Mouse (Mus musculus) left cerebral cortex, postnatal 36 days (tissue): ENCODE data around the gene Slc50a1. TPM values are rescaled to one million over a fixed set of nuclear protein-coding genes. Genes with fewer than 3 reads are reported as not detected.

ENCODE experiments used
- DNase-seq, 2 experiments: peaks; one replicate each; pipeline ENCODE4 v3.0.0; 2021 to 2022; ENCODE audit warnings: low spot score in 2 of 2, mixed read lengths in 1 of 2
- intact Hi-C: fragments of 180-260 bp; cut with DNase I; formaldehyde crosslinking; loops from one replicate; pipeline ENCODE4 v1.15.1; 2025
- total RNA-seq, 2 experiments: library from RNA; stranded (reverse); gene quantifications; 2 replicates each; pipeline ENCODE4 v1.2.3; 2021

The Slc50a1 gene
- 10 to 100 TPM; 34.5 to 39.1 TPM for total RNA-seq

DNA sequence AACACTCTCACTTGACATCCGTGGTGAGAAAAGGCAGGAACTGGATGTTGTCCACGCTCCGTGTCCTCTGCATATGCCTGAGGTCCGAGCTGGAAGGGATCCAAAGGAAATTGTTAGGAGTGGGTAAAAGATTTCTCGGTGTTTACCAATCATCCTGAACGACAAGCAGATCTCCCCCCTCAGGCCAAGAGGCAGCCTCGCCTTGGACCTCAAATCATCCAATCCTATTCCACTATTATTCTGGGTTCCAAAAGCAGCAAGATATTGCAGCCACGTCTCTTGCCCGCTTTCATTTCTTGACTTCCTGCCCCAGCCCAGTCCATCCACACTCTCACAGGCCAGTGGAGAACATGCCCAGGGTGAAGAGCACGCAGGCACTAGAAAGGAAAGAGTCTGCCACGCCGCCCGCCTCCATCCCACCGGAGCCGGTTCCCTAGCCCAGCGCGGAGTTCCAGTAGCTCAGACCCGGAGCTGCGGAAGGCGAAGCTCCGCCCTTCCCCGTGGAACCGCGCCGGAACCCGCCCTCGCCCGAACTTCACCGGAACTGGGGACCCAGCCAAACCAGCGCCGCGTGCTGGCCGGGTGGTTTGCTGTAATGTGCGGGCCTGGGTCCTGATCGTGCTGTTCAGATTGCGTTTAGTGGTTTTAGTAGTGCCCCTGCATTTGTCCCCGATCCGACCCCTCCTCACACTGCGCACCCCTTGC lies at the start of gene Slc50a1:
Gene Slc50a1, minus strand, starts transcription at position 520 of the 705 bp plus-strand sequence.
- intact Hi-C loops: no loop called here
- peak; percentile 85 to 86 for DNase-seq

DNA sequence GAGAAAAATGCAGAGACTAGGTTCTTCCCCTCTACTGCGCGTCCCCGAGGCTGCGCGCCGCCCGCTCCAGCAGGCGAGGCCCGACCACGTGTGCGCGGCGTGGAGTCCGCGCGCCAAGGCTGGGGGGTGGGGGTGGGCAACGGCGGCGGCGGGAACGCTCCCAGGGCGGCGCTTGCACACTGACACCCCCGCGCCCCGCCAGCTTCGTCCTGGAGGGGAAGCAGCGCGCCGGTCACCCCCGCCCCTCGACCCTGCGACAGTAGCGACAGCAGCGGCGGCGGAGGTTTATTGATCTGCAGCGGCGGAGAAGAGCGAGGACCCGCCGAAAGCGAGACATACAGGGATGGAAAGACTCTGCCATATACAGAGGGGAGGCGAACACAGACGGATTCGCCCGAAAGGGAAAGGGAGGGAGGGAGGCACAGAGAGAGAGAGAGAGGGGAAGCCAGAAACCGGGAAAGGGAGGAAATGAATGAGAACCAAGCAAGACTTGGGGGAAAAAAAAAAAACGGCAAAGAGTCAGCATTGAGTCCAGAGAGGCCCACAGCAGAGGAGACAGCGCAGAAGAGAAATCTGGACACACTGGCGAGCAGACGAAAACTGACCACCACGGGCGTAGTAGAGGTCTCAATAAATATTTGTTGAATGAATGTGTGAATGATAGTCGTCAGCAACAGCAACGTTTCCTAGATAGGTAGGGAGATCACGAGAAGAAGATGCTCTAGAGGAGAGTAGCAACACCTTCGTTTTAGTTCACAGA lies 49.4 kb upstream of the Slc50a1 start:
- intact Hi-C loops: loop anchor here (2.0 to 10.0 kb wide), 5 partner anchors 19 to 538 kb away; partner anchors contain the start of genes Efna4 and Ube2q1
- DNase-seq: peak; percentile 66 to 79

DNA sequence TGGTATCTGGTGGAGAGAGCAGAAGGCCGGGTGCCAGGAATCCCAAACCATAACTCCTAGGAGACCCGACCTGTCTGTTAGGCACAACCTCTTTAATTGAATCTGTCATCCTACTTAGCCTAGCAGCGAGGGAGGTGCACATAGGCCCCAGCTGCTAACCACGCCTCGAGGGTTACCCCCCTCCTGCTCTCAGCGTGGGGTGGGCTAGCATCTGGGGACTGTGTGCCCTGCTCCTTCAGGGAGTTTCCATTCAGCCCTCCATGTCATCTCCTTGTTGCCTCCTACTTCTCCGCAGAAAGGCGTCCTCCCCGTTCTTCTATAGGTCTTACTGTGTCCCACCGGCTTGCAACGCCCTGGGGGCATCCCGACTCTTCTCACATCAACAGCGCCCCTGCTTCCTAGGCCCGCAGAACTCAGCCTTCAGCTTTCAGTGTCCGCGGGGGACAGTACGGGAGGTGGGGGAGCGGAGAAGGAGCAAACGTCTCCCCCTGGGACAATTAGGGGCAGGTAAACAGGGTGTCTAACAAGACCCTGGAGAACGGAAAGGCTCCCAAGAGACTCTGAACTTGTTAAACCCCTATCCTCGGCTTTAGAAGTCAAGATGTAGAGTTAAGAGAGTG lies 48.7 kb upstream of the Slc50a1 start:
- intact Hi-C loops: loop anchor here (5.0 to 10.0 kb wide), 4 partner anchors 33 to 538 kb away; partner anchors contain the start of gene Ube2q1
- DNase-seq: no peak

DNA sequence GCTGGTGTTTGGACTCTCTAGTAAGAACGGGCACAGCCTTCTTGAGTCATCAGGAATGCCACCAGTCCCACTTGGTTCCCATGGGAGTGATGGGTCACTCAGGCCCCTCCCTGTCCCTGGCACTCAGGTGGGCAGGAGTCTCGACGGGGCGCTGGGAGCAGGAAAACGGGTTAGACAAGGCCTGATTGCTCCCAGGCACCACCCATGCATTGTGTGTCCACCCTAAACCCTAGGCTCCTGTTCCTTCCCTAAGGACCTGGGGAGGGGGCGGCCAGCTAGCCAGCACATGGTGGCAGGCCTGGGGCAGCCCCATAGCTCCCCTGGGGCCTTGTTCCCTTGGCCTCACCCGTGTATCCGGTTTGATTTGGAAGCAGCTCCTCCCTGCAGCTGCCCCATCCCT lies 47.9 kb upstream of the Slc50a1 start:
- intact Hi-C loops: loop anchor here (5.0 to 10.0 kb wide), 4 partner anchors 34 to 539 kb away; partner anchors contain the start of gene Ube2q1
- DNase-seq: no peak

DNA sequence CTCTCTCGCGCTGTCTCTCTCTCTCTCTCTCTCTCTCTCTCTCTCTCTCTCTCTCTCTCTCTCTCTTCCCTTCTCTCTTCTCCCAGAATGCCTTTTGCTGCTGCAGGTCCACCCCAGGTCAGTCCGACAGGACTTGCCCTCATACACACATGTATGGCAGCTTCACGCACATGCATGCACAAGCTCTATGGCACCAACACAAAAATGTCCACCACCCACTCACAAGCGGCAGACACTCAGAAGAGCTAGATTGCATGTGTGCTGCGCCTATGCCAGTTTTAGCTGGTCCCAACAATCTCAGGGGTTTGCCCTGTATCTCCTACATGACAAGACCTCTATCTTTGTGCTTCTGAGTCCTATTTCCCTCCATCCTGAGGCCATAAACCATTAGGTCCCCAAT lies 46.9 kb upstream of the Slc50a1 start:
- DNase-seq: no peak
- intact Hi-C loops: loop anchor here (5.0 to 10.0 kb wide), 4 partner anchors 35 to 540 kb away; partner anchors contain the start of gene Ube2q1

DNA sequence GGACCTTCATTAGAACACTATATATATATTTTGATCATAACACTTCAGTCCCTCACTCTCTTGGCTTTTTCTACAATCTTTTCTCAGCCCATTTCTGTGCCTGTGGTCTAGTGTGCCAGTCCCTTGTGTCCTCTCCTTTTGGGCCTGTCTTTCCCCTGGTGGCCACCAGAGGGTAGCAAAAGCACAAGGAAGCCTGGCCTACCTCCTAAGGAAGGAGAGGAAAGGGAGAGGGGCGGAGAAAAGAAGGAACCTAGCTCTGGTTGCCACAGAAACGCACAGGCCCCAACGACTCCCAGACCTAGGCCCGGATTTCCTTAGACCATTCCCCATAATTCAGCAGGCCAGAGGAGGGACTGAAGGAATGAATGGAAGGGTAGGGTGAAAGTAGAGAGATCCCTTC lies 46.5 kb upstream of the Slc50a1 start:
- peak; percentile 88 to 89 for DNase-seq
- intact Hi-C loops: loop anchor here (5.0 to 10.0 kb wide), 4 partner anchors 35 to 540 kb away; partner anchors contain the start of gene Ube2q1

DNA sequence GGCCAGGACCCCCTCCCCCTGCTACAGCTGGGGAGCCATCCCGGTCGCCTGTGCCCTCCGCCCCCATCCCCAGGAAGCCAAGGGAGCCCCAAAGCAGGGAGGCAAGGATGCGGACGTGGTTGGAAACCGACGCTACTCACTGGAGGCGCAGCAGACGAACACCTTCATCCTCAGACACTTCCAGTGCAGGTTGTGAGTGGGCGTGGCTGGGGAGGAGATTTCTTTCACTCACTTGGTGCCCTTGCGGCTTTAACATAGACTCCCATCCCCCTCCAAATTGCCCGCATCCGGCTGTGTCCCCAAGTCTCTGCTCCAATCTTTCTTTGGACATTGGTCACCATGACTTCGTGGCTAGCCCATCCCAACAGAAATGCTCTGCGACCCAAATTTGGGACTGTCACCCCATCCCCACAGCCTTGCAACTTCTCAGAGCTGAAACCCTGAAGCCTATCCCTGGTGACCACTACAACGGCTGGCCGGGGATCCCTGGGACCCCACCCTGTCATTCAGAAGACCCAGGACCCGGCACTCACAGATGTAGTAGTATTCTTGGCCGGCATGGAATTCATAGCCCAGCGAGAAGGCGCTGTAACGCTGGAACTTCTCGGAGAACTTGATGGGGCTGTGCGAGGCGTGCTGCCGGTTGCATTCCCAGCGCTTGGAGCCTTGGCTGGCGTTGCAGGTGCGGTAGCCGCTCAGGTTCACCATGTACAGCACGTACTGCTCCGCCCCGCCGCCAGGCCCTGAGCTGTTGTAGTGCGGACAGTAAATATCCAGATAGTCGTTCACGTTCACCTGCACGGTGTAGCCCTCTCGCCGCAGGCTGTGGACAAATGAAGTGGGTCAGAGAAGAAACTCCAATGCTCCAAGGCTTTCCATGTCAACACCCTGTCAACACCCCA lies 45.8 kb upstream of the Slc50a1 start:
- intact Hi-C loops: loop anchor here (5.0 to 10.0 kb wide), 4 partner anchors 36 to 541 kb away; partner anchors contain the start of gene Ube2q1

DNA sequence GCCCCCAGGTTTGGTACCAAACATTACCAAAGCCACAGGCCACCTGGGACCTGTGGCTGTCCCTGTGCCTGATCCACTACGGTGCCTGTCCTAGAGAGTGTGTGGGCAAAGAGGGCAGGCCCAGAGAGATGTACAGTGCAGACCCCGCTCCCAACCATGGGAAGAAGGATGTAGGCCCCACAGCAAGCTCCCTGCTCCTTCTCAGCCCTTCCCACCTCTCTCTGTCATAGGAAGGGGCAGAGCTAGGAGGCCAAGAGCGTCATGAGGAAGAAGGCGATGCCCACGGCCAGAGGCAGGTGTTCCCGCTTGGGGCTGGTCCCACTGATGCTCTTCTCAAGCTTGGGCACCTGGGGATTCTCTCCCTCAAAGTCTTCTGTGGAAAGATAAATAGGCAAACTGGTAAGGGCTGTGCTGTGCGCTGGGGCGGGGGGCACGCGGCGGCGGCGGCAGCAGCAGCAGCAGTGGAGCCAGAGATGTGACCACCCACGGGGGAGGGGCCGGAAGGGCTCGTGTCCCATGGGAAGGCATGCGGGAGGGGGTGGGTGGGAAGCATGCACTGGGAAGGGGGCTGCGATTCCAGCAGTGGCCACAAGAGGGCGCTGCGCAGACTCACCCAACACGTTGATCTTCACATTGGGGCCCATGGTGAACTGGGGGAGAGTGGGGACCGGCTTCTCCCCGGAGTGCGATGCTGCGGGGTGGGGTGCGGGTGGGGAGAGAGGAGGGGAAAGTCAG lies 45.0 kb upstream of the Slc50a1 start:
- intact Hi-C loops: loop anchor here (5.0 to 10.0 kb wide), 4 partner anchors 37 to 542 kb away; partner anchors contain the start of gene Ube2q1
- DNase-seq: peak; percentile 76 to 77

More for the DNA sequence above, 45.8 kb upstream of the Slc50a1 start:
- no peak for DNase-seq

DNA sequence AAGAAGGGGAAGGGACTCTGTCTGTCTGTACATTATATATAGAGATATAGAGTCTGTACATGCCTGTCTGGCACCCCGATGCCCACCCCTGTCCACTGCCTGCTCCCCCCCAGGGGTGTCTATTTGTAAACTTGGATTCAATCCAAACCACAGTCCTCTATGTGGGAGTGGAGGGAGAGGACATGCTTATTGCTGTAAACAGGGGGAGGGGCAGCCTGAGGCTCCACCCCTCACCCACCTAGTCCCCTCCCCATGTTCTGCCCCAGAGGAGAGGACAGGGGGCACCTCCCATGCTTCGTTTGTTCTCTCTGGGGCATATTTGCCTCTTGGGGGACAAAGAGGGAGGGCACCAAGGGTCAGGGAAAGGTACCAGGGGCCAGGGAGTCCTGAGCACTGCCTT lies 44.4 kb upstream of the Slc50a1 start:
- no peak for DNase-seq

DNA sequence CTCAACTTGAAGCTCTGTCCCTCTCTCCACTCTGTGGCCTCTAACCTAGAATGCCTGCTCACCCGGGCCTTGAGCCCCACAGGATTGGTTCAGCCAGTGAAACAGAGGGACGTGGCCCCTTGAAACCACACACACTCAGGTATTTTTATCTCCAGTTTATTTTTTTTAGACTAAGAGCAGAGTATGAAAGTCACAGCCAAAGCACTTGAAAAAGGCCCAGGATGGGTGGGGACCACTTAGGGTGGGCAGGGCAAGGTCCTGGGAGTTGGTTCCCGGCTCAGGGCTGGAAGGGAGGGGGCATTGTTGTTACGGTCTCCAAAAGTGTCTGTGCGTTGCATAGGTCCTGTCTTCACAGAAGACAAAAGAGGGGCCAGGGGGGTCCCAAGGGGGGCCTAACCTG lies 44.0 kb upstream of the Slc50a1 start:
- DNase-seq: no peak
- intact Hi-C loops: loop anchor here (10.0 kb wide), 2 partner anchors 170 to 460 kb away; partner anchors contain the start of gene Ube2q1

More for the DNA sequence above, 44.4 kb upstream of the Slc50a1 start:
- intact Hi-C loops: loop anchor here (5.0 to 10.0 kb wide), 4 partner anchors 38 to 543 kb away; partner anchors contain the start of gene Ube2q1

DNA sequence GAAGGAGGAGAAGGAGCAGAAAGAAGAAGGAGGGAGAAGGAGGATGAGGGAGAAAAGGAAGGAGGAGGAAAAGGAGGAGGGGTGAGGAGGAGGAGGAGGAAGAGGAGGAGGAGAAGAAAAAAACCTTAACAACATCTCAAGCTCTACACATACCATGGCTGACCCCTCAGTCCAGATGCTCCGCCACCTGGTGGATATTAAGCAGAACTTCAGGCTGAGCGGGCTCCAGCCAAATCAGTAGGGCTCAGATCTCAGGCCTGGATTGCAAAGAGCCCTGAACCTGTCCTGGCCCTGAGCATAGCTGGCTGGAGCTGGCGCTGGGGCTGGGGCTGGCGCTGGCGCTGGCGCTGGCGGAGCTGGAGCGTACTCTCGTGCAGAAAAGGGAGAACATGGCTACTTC lies 37.7 kb upstream of the Slc50a1 start:
- intact Hi-C loops: loop anchor here (2.0 kb wide), 1 partner anchor 57 kb away; no protein-coding TSS in a partner anchor
- no peak for DNase-seq

DNA sequence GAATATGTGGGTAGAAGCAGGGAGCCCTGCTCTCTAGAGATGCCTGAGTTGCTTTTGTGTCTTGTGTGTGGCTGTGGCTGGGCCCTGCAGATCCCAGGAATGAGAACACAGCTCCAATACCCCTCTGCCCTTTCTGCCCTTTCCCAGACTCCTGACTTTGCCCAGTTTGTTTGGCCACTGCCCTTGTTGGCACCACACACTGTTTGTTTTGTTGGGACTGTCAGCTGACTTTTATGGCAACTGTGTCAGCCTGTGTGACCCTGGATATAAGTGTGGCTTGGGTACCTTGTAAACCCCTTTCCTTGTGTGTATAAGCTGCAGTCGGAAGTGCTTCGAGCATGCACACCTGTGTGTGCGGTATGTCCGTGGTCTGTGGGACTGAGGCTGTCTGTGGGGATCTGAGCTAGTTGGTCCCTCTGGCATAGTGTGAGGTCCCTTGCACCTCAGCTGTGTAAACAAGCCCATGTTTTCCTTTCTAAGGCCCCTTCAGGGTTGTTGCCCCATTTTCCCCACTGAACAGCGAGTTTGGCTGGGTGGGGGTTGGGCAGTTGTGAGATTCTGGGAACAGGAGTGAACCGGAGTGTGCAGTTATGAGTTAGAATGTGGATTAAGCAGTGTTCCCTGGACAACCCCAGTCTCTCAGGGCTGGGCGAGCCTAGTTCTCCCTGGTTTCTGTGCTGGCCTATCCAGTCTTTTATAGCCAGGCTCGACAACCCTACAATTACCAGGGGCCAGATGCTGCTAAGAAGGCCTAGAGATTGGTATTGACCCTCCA lies 35.4 kb upstream of the Slc50a1 start:
- no peak for DNase-seq
- intact Hi-C loops: no loop called here

DNA sequence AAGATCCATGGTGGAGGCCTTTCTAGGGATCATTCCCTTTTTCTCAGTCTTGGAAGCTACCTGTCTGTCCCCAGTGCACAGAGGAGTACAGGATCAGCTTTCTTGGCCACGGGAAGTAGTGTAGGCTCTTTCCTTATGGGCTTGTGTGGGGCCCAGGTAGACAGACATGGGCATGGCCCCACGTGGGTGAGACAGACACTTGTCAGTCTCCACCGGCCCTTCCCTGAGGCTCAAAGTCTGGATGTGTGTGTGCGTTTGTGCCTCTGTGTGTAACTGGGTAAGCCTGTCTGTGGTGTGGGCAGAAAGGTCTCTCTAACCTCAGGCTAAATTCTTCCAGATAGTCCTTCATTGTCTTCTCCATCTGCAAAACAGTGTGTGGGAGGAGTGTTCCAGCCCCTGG lies 34.7 kb upstream of the Slc50a1 start:
- no peak for DNase-seq
- intact Hi-C loops: no loop called here

DNA sequence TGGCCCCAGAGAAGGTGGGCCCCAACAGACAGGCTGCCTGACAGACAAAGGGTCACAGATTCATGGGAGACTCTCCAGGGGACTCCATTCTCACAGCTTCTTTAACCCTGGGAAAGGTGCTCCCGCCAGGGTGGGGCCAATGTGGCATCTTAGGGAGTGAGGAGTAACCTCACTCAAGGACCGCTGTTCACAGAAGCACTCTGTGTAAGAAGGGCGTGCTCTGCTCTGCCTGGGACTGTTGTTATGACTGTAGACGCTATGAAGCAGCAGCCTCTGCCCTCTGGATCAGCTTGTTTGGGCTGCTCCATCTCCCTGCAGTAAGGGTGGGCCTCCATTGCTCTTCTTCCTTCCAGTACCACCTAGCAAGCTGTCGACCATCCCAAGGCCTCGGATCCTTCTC lies 34.1 kb upstream of the Slc50a1 start:
- intact Hi-C loops: no loop called here

DNA sequence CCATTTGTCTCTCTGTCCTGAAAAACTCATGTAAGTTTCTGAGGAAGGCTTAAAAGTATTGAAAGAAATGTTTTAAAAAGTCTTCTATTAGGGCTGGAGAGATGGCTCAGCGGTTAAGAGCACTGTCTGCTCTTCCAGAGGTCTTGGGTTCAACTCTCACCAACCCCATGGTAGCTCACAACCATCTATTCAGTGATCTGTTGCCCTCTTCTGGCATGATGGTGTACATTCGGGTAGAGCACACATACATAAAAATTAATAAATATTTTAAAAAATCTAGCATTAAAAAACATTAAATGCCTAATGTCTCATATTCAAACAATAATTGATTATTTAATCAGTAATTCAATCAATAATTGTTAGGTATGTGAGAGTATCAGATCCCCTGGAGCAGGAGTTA lies 30.1 kb upstream of the Slc50a1 start:
- intact Hi-C loops: no loop called here

More for the DNA sequence above, 34.1 kb upstream of the Slc50a1 start:
- no peak for DNase-seq

DNA sequence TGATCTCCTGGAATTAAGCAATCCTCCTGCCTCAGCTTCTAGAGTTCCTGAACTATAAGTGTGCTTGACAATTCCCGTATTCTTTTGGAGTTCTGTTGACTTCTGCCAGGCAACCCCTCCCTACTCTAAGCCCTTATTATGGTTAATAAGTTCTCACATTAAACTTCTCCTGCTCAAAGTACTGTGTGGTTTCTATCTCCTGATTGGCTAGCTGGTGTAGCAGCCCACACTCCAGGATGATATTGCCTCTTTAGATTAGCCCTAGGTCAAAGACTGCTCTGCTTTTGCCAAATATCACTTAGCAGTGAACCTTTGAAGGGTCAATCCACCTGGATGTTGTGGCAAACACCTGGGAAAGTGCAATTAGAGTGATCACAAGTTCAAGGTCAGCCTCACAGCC lies 29.7 kb upstream of the Slc50a1 start:
- no peak for DNase-seq
- intact Hi-C loops: no loop called here

More for the DNA sequence above, 30.1 kb upstream of the Slc50a1 start:
- no peak for DNase-seq

DNA sequence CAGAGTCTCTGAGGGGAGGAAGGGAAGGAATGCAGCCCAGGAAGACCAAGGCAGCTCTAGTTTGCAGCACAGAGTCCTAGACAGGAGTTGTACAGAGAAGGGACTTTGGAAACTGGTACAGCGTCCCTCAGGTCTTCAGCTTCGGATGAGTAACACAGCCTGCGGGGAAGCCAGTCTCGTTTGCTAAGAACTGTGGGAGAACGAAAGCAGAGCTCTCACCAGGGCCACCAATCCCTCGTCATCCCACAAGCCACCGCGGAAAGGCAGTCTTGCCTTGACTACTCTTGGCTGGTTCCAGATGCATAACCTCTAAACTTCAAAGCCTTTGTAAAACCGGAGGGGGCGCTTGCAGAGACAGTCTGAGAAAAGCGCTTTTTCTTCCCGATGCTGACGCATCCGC lies 29.1 kb upstream of the Slc50a1 start:
- intact Hi-C loops: no loop called here

More for the DNA sequence above, 29.1 kb upstream of the Slc50a1 start:
- DNase-seq: peak; percentile 33 to 39
